Mouse (Mus musculus): ENCODE measurements around the gene Cx3cr1. TPM values are rescaled to one million over a fixed set of nuclear protein-coding genes. Genes with fewer than 3 reads are reported as not detected.

The Cx3cr1 gene
- polyA plus RNA-seq, 1 experiment = 0.04 TPM

- no peak for TF ChIP-seq MYOD1 (IDR thresholded peaks at IDR 0.05; ENCODE audit: control insufficient read depth, insufficient read length, low read depth)
- no peak for TF ChIP-seq CEBPB (IDR thresholded peaks at IDR 0.05; ENCODE audit: low read depth)
- TF ChIP-seq FOSL1 (IDR thresholded peaks at IDR 0.05; ENCODE audit: insufficient read depth, low read length, poor library complexity, severe bottlenecking) = no peak
- TF ChIP-seq MAX (IDR thresholded peaks at IDR 0.05) = no peak
- no peak for TF ChIP-seq MYOG (IDR thresholded peaks at IDR 0.05; ENCODE audit: control insufficient read depth, extremely low read depth, insufficient read length)
- no peak for TF ChIP-seq USF1 (IDR thresholded peaks at IDR 0.05; ENCODE audit: low read depth)
- TF ChIP-seq CTCF (IDR thresholded peaks at IDR 0.05; ENCODE audit: control insufficient read depth, insufficient read depth, insufficient read length) = no peak
- Histone ChIP-seq H3K79me3 (ENCODE audit: low read depth) (no peaks in the 10 kb centered on the region), H3K36me3 (ENCODE audit: control insufficient read depth, insufficient read depth) (no peaks in the 10 kb centered on the region), H3K79me2 (ENCODE audit: control insufficient read depth, insufficient read depth) (no peaks in the 10 kb centered on the region), H3K27me3 (ENCODE audit: control insufficient read depth, insufficient read depth, insufficient read length) (no peaks in the 10 kb centered on the region), H3ac (ENCODE audit: control insufficient read depth, insufficient read length, low read depth) (no peak overlapping the region), H3K4me3 (ENCODE audit: insufficient read depth, poor library complexity, severe bottlenecking) (no peak overlapping the region)
Measured at GRCm38 (mm10) chr9:120056201-120056600, 13.5 kb downstream of the Cx3cr1 start.

GRCm38 (mm10) chr9:120054545-120055277 lies 15.0 kb downstream of the Cx3cr1 start:
- no peak overlapping the region for H3K4me3 ChIP-seq (ENCODE audit: insufficient read depth, poor library complexity, severe bottlenecking)
- no peaks in the 10 kb centered on the region for H3K27me3 ChIP-seq (ENCODE audit: control insufficient read depth, insufficient read depth, insufficient read length)
- H3K79me2 ChIP-seq (ENCODE audit: control insufficient read depth, insufficient read depth) = no peaks in the 10 kb centered on the region
- no peaks in the 10 kb centered on the region for H3K79me3 ChIP-seq (ENCODE audit: low read depth)
- TF ChIP-seq USF1 (IDR thresholded peaks at IDR 0.05; ENCODE audit: low read depth) (no peak), FOSL1 (IDR thresholded peaks at IDR 0.05; ENCODE audit: insufficient read depth, low read length, poor library complexity, severe bottlenecking) (no peak), CEBPB (IDR thresholded peaks at IDR 0.05; ENCODE audit: low read depth) (no peak)
- no peak overlapping the region for H3ac ChIP-seq (ENCODE audit: control insufficient read depth, insufficient read length, low read depth)
- no peaks in the 10 kb centered on the region for H3K36me3 ChIP-seq (ENCODE audit: control insufficient read depth, insufficient read depth)

GRCm38 (mm10) chr9:120049407-120049806 lies 20.3 kb downstream of the Cx3cr1 start:
- Histone ChIP-seq H3K36me3 (ENCODE audit: control insufficient read depth, insufficient read depth) (no peaks in the 10 kb centered on the region), H3K4me3 (ENCODE audit: insufficient read depth, poor library complexity, severe bottlenecking) (no peak overlapping the region)
- TF ChIP-seq CEBPB (IDR thresholded peaks at IDR 0.05; ENCODE audit: low read depth) = peak; percentile 93
- TF ChIP-seq MAX (IDR thresholded peaks at IDR 0.05) = no peak

GRCm38 (mm10) chr9:120048495-120048894 lies 21.2 kb downstream of the Cx3cr1 start:
- Histone ChIP-seq H3K27me3 (ENCODE audit: control insufficient read depth, insufficient read depth, insufficient read length) (no peaks in the 10 kb centered on the region), H3K79me3 (ENCODE audit: low read depth) (no peaks in the 10 kb centered on the region), H3ac (ENCODE audit: control insufficient read depth, insufficient read length, low read depth) (no peak overlapping the region), H3K79me2 (ENCODE audit: control insufficient read depth, insufficient read depth) (no peaks in the 10 kb centered on the region), H3K4me3 (ENCODE audit: insufficient read depth, poor library complexity, severe bottlenecking) (no peak overlapping the region), H3K36me3 (ENCODE audit: control insufficient read depth, insufficient read depth) (no peaks in the 10 kb centered on the region)
- no peak for TF ChIP-seq MYOD1 (IDR thresholded peaks at IDR 0.05; ENCODE audit: control insufficient read depth, insufficient read length, low read depth)
- no peak for TF ChIP-seq CTCF (IDR thresholded peaks at IDR 0.05; ENCODE audit: control insufficient read depth, insufficient read depth, insufficient read length)
- no peak for TF ChIP-seq CEBPB (IDR thresholded peaks at IDR 0.05; ENCODE audit: low read depth)
- TF ChIP-seq MAX (IDR thresholded peaks at IDR 0.05) = no peak
- no peak for TF ChIP-seq MYOG (IDR thresholded peaks at IDR 0.05; ENCODE audit: control insufficient read depth, extremely low read depth, insufficient read length)
- no peak for TF ChIP-seq FOSL1 (IDR thresholded peaks at IDR 0.05; ENCODE audit: insufficient read depth, low read length, poor library complexity, severe bottlenecking)
- TF ChIP-seq USF1 (IDR thresholded peaks at IDR 0.05; ENCODE audit: low read depth) = no peak

More at GRCm38 (mm10) chr9:120049407-120049806, 20.3 kb downstream of the Cx3cr1 start:
- Histone ChIP-seq H3ac (ENCODE audit: control insufficient read depth, insufficient read length, low read depth) (no peak overlapping the region), H3K27me3 (ENCODE audit: control insufficient read depth, insufficient read depth, insufficient read length) (no peaks in the 10 kb centered on the region), H3K79me3 (ENCODE audit: low read depth) (no peaks in the 10 kb centered on the region), H3K79me2 (ENCODE audit: control insufficient read depth, insufficient read depth) (no peaks in the 10 kb centered on the region)

- Histone ChIP-seq H3K36me3 (ENCODE audit: control insufficient read depth, insufficient read depth) (no peaks in the 10 kb centered on the region), H3K4me3 (ENCODE audit: insufficient read depth, poor library complexity, severe bottlenecking) (no peak overlapping the region), H3ac (ENCODE audit: control insufficient read depth, insufficient read length, low read depth) (no peak overlapping the region), H3K79me2 (ENCODE audit: control insufficient read depth, insufficient read depth) (no peaks in the 10 kb centered on the region), H3K27me3 (ENCODE audit: control insufficient read depth, insufficient read depth, insufficient read length) (no peaks in the 10 kb centered on the region), H3K79me3 (ENCODE audit: low read depth) (no peaks in the 10 kb centered on the region)
- TF ChIP-seq USF1 (IDR thresholded peaks at IDR 0.05; ENCODE audit: low read depth) = no peak
- no peak for TF ChIP-seq MYOG (IDR thresholded peaks at IDR 0.05; ENCODE audit: control insufficient read depth, extremely low read depth, insufficient read length)
- TF ChIP-seq MAX (IDR thresholded peaks at IDR 0.05) = no peak
- no peak for TF ChIP-seq CEBPB (IDR thresholded peaks at IDR 0.05; ENCODE audit: low read depth)
- TF ChIP-seq CTCF (IDR thresholded peaks at IDR 0.05; ENCODE audit: control insufficient read depth, insufficient read depth, insufficient read length) = no peak
- TF ChIP-seq FOSL1 (IDR thresholded peaks at IDR 0.05; ENCODE audit: insufficient read depth, low read length, poor library complexity, severe bottlenecking) = no peak
- TF ChIP-seq MYOD1 (IDR thresholded peaks at IDR 0.05; ENCODE audit: control insufficient read depth, insufficient read length, low read depth) = no peak
Measured at GRCm38 (mm10) chr9:120043115-120043514, 26.6 kb downstream of the Cx3cr1 start.

- Histone ChIP-seq H3K79me3 (ENCODE audit: low read depth) (no peaks in the 10 kb centered on the region), H3K36me3 (ENCODE audit: control insufficient read depth, insufficient read depth) (no peaks in the 10 kb centered on the region), H3K79me2 (ENCODE audit: control insufficient read depth, insufficient read depth) (no peaks in the 10 kb centered on the region), H3K4me3 (ENCODE audit: insufficient read depth, poor library complexity, severe bottlenecking) (no peak overlapping the region), H3ac (ENCODE audit: control insufficient read depth, insufficient read length, low read depth) (no peak overlapping the region), H3K27me3 (ENCODE audit: control insufficient read depth, insufficient read depth, insufficient read length) (no peaks in the 10 kb centered on the region)
- TF ChIP-seq MYOD1 (IDR thresholded peaks at IDR 0.05; ENCODE audit: control insufficient read depth, insufficient read length, low read depth) (no peak), FOSL1 (IDR thresholded peaks at IDR 0.05; ENCODE audit: insufficient read depth, low read length, poor library complexity, severe bottlenecking) (no peak), CEBPB (IDR thresholded peaks at IDR 0.05; ENCODE audit: low read depth) (no peak), MYOG (IDR thresholded peaks at IDR 0.05; ENCODE audit: control insufficient read depth, extremely low read depth, insufficient read length) (no peak), USF1 (IDR thresholded peaks at IDR 0.05; ENCODE audit: low read depth) (no peak), CTCF (IDR thresholded peaks at IDR 0.05; ENCODE audit: control insufficient read depth, insufficient read depth, insufficient read length) (no peak), MAX (IDR thresholded peaks at IDR 0.05) (no peak)
Measured at GRCm38 (mm10) chr9:120037414-120037813, 32.3 kb downstream of the Cx3cr1 start.
